Mouse (Mus musculus) megakaryocyte, embryonic 14.5 days (primary cell): ENCODE data around the gene Cox4i1. TPM values are rescaled to one million over a fixed set of nuclear protein-coding genes. Genes with fewer than 3 reads are reported as not detected.

Source experiments
- H3K27me3 ChIP-seq: replicated peaks from 2 replicates; pipeline ENCODE3; 2012; ENCODE audit warnings: inconsistent platforms
- H3K36me3 ChIP-seq: replicated peaks from 2 replicates; pipeline ENCODE3; 2012; ENCODE audit warnings: low read length, inconsistent platforms, mixed read lengths
- H3K4me1 ChIP-seq: 2 replicates; pipeline ENCODE4 v1.6.1; 2012; ENCODE audit warnings: inconsistent platforms
- H3K4me3 ChIP-seq: replicated peaks from 2 replicates; pipeline ENCODE3; 2012; ENCODE audit warnings: moderate library complexity, mild to moderate bottlenecking, inconsistent platforms
- H3K9me3 ChIP-seq: 2 replicates; pipeline ENCODE4 v1.6.1; 2012; ENCODE audit warnings: inconsistent platforms
- FLI1 ChIP-seq: IDR thresholded peaks from 2 replicates; pipeline ENCODE4 v1.6.1; 2012; ENCODE audit warnings: low read length, inconsistent platforms, mixed read lengths
- GATA1 ChIP-seq: IDR thresholded peaks from 3 replicates; pipeline ENCODE4 v1.6.1; 2012; ENCODE audit warnings: mixed read lengths, low read length, inconsistent platforms, borderline replicate concordance
- polyA plus RNA-seq: library from polyadenylated mRNA; stranded (reverse); fragments of >175 nt; gene quantifications from 2 replicates; pipeline ENCODE4 v1.2.3, GENCODE M21; 2012; ENCODE audit warnings: low replicate concordance; ENCODE audit not compliant: insufficient read depth

The Cox4i1 gene
- polyA plus RNA-seq: 46.4 and 216 TPM in 2 replicates

DNA sequence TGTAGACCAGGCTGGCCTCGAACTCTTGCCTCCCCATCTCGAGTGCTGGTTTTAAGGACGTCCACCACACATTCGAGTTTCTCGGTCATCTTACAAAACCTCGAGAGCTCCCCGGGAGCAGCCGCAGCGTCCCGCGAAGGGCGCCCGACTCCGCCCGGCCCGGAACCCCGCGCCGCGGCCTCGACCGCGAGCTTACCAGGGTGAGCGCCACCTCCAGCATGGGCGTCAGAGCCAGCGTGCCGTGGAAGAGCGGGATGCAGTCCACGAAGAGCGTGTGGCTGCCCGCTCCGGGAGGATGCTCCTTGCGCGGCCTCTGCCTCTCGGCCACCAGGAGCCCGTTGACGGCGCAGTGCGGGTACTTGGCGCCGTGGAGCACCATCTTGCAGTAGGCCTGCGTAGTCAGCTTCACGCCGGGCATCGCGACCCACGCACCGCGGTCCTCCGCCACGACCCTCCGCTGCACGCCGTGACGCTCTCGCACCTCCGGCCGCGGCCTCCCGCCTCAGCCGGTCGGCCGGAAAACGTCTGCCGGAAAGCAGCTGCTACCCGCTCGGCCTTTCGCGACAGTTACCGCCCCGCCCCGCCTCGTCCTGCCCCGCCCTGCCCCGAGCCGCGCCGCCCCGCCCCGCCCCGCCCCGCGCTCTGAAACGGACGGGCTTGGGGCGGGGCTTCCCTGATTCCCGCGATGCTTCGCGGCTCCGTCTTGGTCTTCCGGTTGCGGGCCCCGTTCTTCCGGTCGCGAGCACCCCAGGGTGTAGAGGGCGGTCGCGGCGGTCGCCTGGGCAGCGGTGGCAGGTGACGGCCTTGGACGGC lies at the start of gene Cox4i1, which contains the start of gene Gm27021:
Cox4i1 (plus strand) TSS at position 662 of the 813 bp plus-strand sequence.
Gm27021 (minus strand) TSS at position 519 of the 813 bp plus-strand sequence.
- TF ChIP-seq FLI1 (no peak), GATA1 (no peak)
- H3K36me3 ChIP-seq: peaks cover 58% of the 10 kb centered on the region
- no peaks in the 10 kb centered on the region for H3K27me3 ChIP-seq
- H3K4me3 ChIP-seq: peak within 1 kb of the TSS; percentile 100
- no peaks in the 10 kb centered on the region for H3K9me3 ChIP-seq
- peaks cover 75% of the 10 kb centered on the region for H3K4me1 ChIP-seq

- Histone ChIP-seq H3K9me3 (no peaks in the 10 kb centered on the region), H3K4me1 (peaks cover 72% of the 10 kb centered on the region)
- TF ChIP-seq FLI1: no peak
- no peak for TF ChIP-seq GATA1
Observed at GRCm38 (mm10) chr8:120619235-120620180, 48.5 kb upstream of the Cox4i1 start.

DNA sequence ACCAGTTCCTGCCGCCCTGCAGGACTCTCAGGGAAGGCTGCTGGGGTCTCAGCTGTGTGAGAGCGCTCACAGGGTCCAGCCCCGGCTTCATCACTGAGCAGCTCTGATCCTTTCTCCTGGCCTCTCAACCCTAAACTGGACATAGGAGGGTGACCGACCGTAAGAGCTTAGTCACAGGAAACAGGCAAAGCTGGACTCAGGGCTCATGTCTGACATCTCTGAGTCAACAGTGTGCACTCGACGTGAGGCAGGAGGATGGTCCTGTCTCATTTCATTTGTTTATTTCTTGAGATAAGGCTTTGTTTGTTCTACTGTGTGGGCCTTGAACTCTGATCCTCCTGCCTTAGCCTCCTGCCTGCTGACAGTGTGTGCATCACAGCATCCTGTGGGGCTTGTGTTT lies 47.6 kb upstream of the Cox4i1 start:
- peaks cover 76% of the 10 kb centered on the region for H3K4me1 ChIP-seq
- peak overlapping the region; percentile 54 for H3K4me3 ChIP-seq
- no peaks in the 10 kb centered on the region for H3K9me3 ChIP-seq
- peaks cover 20% of the 10 kb centered on the region for H3K27me3 ChIP-seq
- TF ChIP-seq FLI1 (no peak), GATA1 (no peak)
- H3K36me3 ChIP-seq: no peaks in the 10 kb centered on the region

More at GRCm38 (mm10) chr8:120619235-120620180, 48.5 kb upstream of the Cox4i1 start:
- Histone ChIP-seq H3K36me3 (no peaks in the 10 kb centered on the region), H3K4me3 (peak overlapping the region; percentile 46), H3K27me3 (peaks cover 25% of the 10 kb centered on the region)

DNA sequence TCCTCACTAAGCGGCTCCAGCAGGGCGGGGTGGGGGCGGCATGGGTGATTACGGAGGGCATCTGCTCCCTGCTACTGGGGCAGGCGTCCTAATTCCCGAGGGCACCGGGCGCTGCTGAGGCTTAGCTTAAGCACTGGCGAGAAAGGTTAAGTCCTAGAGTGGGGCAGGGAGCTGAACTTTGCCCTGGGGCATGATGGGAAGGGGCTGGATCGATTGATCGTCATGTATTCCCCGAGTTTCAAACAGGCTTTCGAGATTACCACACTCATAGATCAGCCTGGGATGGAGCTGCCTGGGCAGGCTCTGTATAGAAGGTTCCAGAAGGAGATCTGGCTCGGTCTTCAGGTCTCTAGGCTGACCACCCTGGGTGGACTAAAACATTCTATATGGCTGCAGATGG lies 45.9 kb upstream of the Cox4i1 start:
- H3K27me3 ChIP-seq: peaks cover 12% of the 10 kb centered on the region
- peaks cover 61% of the 10 kb centered on the region for H3K4me1 ChIP-seq
- H3K36me3 ChIP-seq: no peaks in the 10 kb centered on the region
- TF ChIP-seq FLI1 (no peak), GATA1 (no peak)
- no peak overlapping the region for H3K4me3 ChIP-seq
- no peaks in the 10 kb centered on the region for H3K9me3 ChIP-seq

- TF ChIP-seq GATA1: no peak
- Histone ChIP-seq H3K4me1 (peaks cover 47% of the 10 kb centered on the region), H3K27me3 (peaks cover 19% of the 10 kb centered on the region), H3K4me3 (no peak overlapping the region), H3K36me3 (no peaks in the 10 kb centered on the region), H3K9me3 (no peaks in the 10 kb centered on the region)
Observed at GRCm38 (mm10) chr8:120623608-120624007, 44.4 kb upstream of the Cox4i1 start.

- H3K4me3 ChIP-seq: no peak overlapping the region
- peaks cover 9% of the 10 kb centered on the region for H3K9me3 ChIP-seq
- no peaks in the 10 kb centered on the region for H3K36me3 ChIP-seq
- H3K27me3 ChIP-seq: peaks cover 45% of the 10 kb centered on the region
- H3K4me1 ChIP-seq: peaks cover 34% of the 10 kb centered on the region
- TF ChIP-seq GATA1: no peak
- no peak for TF ChIP-seq FLI1
Observed at GRCm38 (mm10) chr8:120626461-120626860, 41.6 kb upstream of the Cox4i1 start.

- Histone ChIP-seq H3K9me3 (peaks cover 12% of the 10 kb centered on the region), H3K4me1 (peaks cover 32% of the 10 kb centered on the region), H3K4me3 (no peak overlapping the region), H3K36me3 (no peaks in the 10 kb centered on the region), H3K27me3 (peaks cover 50% of the 10 kb centered on the region)
- TF ChIP-seq FLI1: no peak
- no peak for TF ChIP-seq GATA1
Observed at GRCm38 (mm10) chr8:120627298-120627697, 40.7 kb upstream of the Cox4i1 start.

DNA sequence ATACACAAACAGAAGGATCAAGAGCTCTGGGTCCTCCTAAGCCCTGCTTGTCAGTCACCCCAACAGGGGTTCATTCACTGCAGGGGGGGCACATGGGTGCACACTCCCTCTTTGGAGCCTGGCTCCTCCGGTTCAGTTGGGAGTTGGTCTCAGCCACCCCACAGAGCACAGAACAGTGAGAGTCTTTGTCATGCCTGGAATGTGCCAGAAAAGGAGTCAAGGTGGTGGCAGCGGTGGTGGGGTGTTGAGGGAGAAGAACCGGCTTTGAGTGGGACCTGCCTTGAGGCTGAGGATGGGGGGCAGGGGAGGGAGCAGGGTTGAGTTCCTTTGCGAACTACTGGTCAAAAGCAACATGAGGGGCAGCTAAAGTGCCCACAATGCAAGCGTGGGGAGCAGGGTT lies 38.0 kb upstream of the Cox4i1 start:
- Histone ChIP-seq H3K4me1 (peaks cover 33% of the 10 kb centered on the region), H3K9me3 (peaks cover 21% of the 10 kb centered on the region), H3K4me3 (no peak overlapping the region), H3K36me3 (no peaks in the 10 kb centered on the region), H3K27me3 (peaks cover 77% of the 10 kb centered on the region)
- TF ChIP-seq GATA1 (no peak), FLI1 (no peak)

DNA sequence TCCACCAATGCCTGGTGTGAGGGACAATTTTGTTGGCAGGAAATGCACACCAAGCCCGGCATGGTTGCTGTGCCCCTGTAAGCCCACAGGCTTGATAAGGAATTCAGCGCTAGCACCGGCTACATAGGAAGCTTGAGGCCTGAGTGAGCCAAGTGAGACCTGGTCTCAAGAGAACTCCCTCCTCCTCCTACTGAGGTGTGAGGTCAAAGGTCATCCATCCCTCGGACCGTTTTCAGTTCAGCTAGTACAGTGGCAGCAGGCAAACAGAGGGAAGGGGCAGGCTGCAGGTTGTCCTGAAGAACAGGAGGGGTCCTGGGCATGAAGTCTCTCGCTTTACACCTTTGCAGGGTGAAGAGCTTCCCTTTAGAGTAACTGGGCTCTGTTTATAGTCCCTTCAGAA lies 37.2 kb upstream of the Cox4i1 start:
- peaks cover 33% of the 10 kb centered on the region for H3K4me1 ChIP-seq
- H3K27me3 ChIP-seq: peaks cover 84% of the 10 kb centered on the region
- no peaks in the 10 kb centered on the region for H3K36me3 ChIP-seq
- peaks cover 21% of the 10 kb centered on the region for H3K9me3 ChIP-seq
- TF ChIP-seq FLI1: no peak
- no peak overlapping the region for H3K4me3 ChIP-seq
